Mouse (Mus musculus): ENCODE data around the gene Lhcgr.
A peak's percentile ranks its signal among the peaks of the same experiment; 100 is the strongest.

Lhcgr gene

GRCm38 (mm10) chr17:88702345-88702744, 89.4 kb downstream of the Lhcgr start:
- no peak for DNase-seq

DNA sequence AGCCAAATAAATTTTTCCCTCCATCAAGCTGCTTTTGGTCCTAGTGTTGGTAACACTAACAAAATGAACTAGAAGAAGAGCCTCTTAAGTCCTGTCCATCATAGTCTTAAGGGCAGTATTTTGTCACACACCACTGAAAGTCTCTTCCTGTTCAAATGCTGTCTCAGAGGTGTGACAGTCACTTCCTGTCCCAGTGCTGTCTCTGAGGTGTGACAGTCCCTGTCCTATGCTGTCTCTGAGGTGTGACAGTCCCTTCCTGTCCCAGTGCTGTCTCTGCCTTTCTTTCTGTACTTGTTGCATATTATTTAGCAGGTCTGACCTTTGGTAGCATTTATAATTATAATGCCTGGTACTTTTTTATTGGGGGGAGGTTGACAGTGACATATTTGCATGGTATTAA, 90.9 kb downstream of the Lhcgr start:
- DNase-seq = no peak

DNA sequence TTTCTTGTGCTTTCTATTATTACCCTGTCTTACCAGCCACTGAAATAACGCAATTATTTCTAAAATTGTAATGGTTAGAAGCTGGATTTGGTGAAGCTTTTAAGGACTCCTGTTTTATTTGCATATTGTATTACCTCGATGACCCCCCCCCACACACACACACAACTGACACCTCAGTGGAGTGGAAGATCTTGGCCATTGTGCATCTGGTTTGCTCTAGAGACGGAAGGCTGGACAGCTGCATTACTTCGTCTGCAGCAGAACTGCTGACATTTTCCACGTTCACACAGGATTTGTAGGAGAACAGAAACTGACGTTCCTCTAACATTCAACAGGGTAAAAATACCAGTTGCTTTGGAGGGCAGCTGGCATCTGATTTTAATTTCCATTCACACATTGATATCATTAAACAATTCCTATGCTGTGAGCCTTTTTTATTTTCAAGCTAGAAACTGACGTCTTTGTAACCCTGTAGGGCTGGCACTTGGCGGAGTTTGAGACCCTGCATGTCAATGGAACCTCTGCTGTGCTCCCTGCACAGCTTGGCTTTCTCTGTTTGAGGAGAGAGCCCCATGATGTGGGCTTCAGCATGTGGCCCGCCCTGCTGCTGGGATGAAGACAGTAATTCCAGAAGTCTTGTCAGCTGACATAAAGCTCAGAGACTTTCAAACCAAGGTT, 95.0 kb downstream of the Lhcgr start:
- DNase-seq = no peak

DNA sequence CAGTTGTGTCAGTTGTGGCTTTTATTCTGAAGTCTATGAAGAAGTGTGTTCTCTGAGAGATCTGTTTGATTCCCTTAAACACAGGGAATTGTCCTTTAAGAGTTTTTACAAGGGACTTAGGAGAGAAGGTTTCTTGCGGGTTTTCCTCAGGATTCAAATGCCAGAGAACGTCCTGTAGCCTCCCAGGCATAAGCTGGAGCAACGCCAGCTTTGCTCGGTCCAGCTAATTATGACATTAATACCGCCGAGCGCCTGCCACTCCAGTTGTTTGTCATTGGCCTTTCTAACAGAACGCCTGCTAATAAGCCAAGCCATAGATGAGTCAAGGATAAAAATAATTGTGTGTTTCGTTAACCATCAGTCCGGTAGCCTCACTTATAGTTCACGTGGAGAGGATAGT, 103.6 kb downstream of the Lhcgr start:
- DNase-seq = no peak

GRCm38 (mm10) chr17:88675310-88676309, 116.2 kb downstream of the Lhcgr start:
- no peak for DNase-seq

- DNase-seq = no peak
Measured at GRCm38 (mm10) chr17:88670800-88671199, 121.0 kb downstream of the Lhcgr start.

- no peak for DNase-seq
Measured at GRCm38 (mm10) chr17:88669921-88670320, 121.9 kb downstream of the Lhcgr start.

- peak; percentile 59 to 65 for DNase-seq
Measured at GRCm38 (mm10) chr17:88668452-88668851, 123.3 kb downstream of the Lhcgr start, which contains the start of gene Gtf2a1l. Gtf2a1l (plus strand) TSS chr17:88668660.

All from kidney, postnatal 4 days (tissue).